Mouse (Mus musculus) hindbrain, embryonic 14.5 days (tissue): ENCODE results near the gene Olfr222. TPM values are rescaled to one million over a fixed set of nuclear protein-coding genes. Genes with fewer than 3 reads are reported as not detected.

Source experiments
- ATAC-seq: fragments of 200-750 bp; cut with Nextera tagmentation; 2 replicates; pipeline ENCODE4 v1.8.0; 2017; ENCODE audit warnings: moderate number of reproducible peaks, mild to moderate bottlenecking, moderate TSS enrichment, moderate library complexity; ENCODE audit not compliant: low FRiP score
- DNase-seq: peaks from one replicate; pipeline ENCODE4 v3.0.0-alpha.2; 2015; ENCODE audit warnings: low spot score
- H3K27ac ChIP-seq: fragments of 300-500 bp; sonication (generic); 2 replicates; pipeline ENCODE4 v1.5.1; 2014; ENCODE audit warnings: mild to moderate bottlenecking, moderate library complexity
- H3K27me3 ChIP-seq: fragments of 300-500 bp; sonication (generic); 2 replicates; pipeline ENCODE4 v1.6.1; 2014; ENCODE audit warnings: mild to moderate bottlenecking, low read length, mixed read lengths; ENCODE audit not compliant: control insufficient read depth, insufficient read depth
- H3K36me3 ChIP-seq: fragments of 300-500 bp; sonication (generic); replicated peaks from 2 replicates; pipeline ENCODE4 v1.6.1; 2014; ENCODE audit not compliant: control insufficient read depth, insufficient read depth
- H3K4me1 ChIP-seq: fragments of 300-500 bp; sonication (generic); replicated peaks from 2 replicates; pipeline ENCODE4 v1.6.1; 2014; ENCODE audit warnings: antibody characterized with exemption, low read length, mixed read lengths; ENCODE audit not compliant: control insufficient read depth, insufficient read depth
- H3K4me2 ChIP-seq: fragments of 300-500 bp; sonication (generic); replicated peaks from 2 replicates; pipeline ENCODE4 v1.6.1; 2014; ENCODE audit warnings: mild to moderate bottlenecking, moderate library complexity
- H3K4me3 ChIP-seq: fragments of 300-500 bp; sonication (generic); replicated peaks from 2 replicates; pipeline ENCODE4 v1.5.1; 2014; ENCODE audit warnings: mild to moderate bottlenecking, low read length
- H3K9ac ChIP-seq: fragments of 300-500 bp; sonication (generic); 2 replicates; pipeline ENCODE4 v1.6.1; 2014
- H3K9me3 ChIP-seq: fragments of 300-500 bp; sonication (generic); 2 replicates; pipeline ENCODE4 v1.6.1; 2016; ENCODE audit warnings: low read length; ENCODE audit not compliant: control insufficient read depth
- WGBS: fragments of 180-500 bp; shearing (Covaris S2); extraction: QIAGEN DNeasy Blood & Tissue Kit; methylation state at CpG from one replicate; pipeline ENCODE4 v1.1.7; 2014; 5-methylcytosine and 5-hydroxymethylcytosine counted together
- polyA plus RNA-seq: library from polyadenylated mRNA; unstranded; fragments of >200 nt; fragmentation: Nextera tagmentation; extraction: Ambion mirVana; gene quantifications from 2 replicates; pipeline ENCODE4 v1.2.1, GENCODE M21; 2014

Gene Olfr222
- polyA plus RNA-seq, 1 experiment from 2014 or later, result not detected

- Histone ChIP-seq H3K27ac (no peak overlapping the region), H3K36me3 (no peaks in the 10 kb centered on the region), H3K9ac (no peak overlapping the region), H3K9me3 (no peaks in the 10 kb centered on the region), H3K27me3 (no peaks in the 10 kb centered on the region), H3K4me1 (no peaks in the 10 kb centered on the region), H3K4me2 (no peak overlapping the region), H3K4me3 (no peak overlapping the region)
- no peak for DNase-seq
- no peak for ATAC-seq
- WGBS, result 95% methylated on average over 11 of the region's 11 CpGs
These were observed 21.9 kb downstream of the Olfr222 start for GRCm38 (mm10) chr11:59554127-59554526.

GRCm38 (mm10) chr11:59544005-59544404, 32.0 kb downstream of the Olfr222 start:
- no peak overlapping the region for H3K4me2 ChIP-seq
- ATAC-seq, result no peak

GRCm38 (mm10) chr11:59543376-59543775, 32.7 kb downstream of the Olfr222 start:
- no peak for DNase-seq
- H3K4me2 ChIP-seq, result no peak overlapping the region

More at GRCm38 (mm10) chr11:59544005-59544404, 32.0 kb downstream of the Olfr222 start:
- H3K27me3 ChIP-seq, result no peaks in the 10 kb centered on the region
- 93% methylated on average over 9 of the region's 9 CpGs for WGBS
- no peak overlapping the region for H3K4me3 ChIP-seq
- no peak overlapping the region for H3K27ac ChIP-seq
- H3K4me1 ChIP-seq, result no peaks in the 10 kb centered on the region
- DNase-seq, result no peak
- no peak overlapping the region for H3K9ac ChIP-seq
- no peaks in the 10 kb centered on the region for H3K9me3 ChIP-seq
- H3K36me3 ChIP-seq, result no peaks in the 10 kb centered on the region

GRCm38 (mm10) chr11:59542442-59542841, 33.6 kb downstream of the Olfr222 start:
- no peaks in the 10 kb centered on the region for H3K9me3 ChIP-seq
- no peaks in the 10 kb centered on the region for H3K36me3 ChIP-seq
- no peak overlapping the region for H3K27ac ChIP-seq
- WGBS, result 80% methylated on average over 6 of the region's 6 CpGs
- H3K4me1 ChIP-seq, result no peaks in the 10 kb centered on the region
- H3K4me3 ChIP-seq, result no peak overlapping the region
- no peaks in the 10 kb centered on the region for H3K27me3 ChIP-seq
- H3K4me2 ChIP-seq, result no peak overlapping the region
- DNase-seq (no peak), ATAC-seq (no peak)
- no peak overlapping the region for H3K9ac ChIP-seq

More at GRCm38 (mm10) chr11:59543376-59543775, 32.7 kb downstream of the Olfr222 start:
- Histone ChIP-seq H3K4me3 (no peak overlapping the region), H3K27me3 (no peaks in the 10 kb centered on the region), H3K9me3 (no peaks in the 10 kb centered on the region), H3K9ac (no peak overlapping the region), H3K27ac (no peak overlapping the region), H3K36me3 (no peaks in the 10 kb centered on the region), H3K4me1 (no peaks in the 10 kb centered on the region)
- ATAC-seq, result no peak
- WGBS, result 85% methylated on average over 3 of the region's 3 CpGs

- WGBS, result 62% methylated on average over 3 of the region's 3 CpGs
- Histone ChIP-seq H3K4me3 (no peak within 1 kb of the TSS), H3K27me3 (no peaks in the 10 kb centered on the region), H3K4me1 (no peaks in the 10 kb centered on the region), H3K27ac (no peak within 1 kb of the TSS), H3K4me2 (no peak within 1 kb of the TSS), H3K9me3 (no peaks in the 10 kb centered on the region), H3K9ac (no peak within 1 kb of the TSS), H3K36me3 (no peaks in the 10 kb centered on the region)
- ATAC-seq (no peak), DNase-seq (no peak)
These were observed 34.7 kb downstream of the Olfr222 start, which contains the start of gene Nlrp3 for GRCm38 (mm10) chr11:59541324-59541723. Nlrp3 (plus strand) TSS chr11:59541568.

- H3K4me3 ChIP-seq, result no peak overlapping the region
- no peak for DNase-seq
- 87% methylated on average over 3 of the region's 3 CpGs for WGBS
These were observed 35.9 kb downstream of the Olfr222 start for GRCm38 (mm10) chr11:59540123-59540522.

GRCm38 (mm10) chr11:59538387-59538786, 37.6 kb downstream of the Olfr222 start:
- DNase-seq (no peak), ATAC-seq (no peak)
- 39% methylated on average over 11 of the region's 11 CpGs for WGBS
- Histone ChIP-seq H3K36me3 (no peaks in the 10 kb centered on the region), H3K4me3 (no peak overlapping the region), H3K27me3 (no peaks in the 10 kb centered on the region), H3K9me3 (no peaks in the 10 kb centered on the region), H3K27ac (no peak overlapping the region), H3K4me2 (no peak overlapping the region), H3K9ac (no peak overlapping the region), H3K4me1 (no peaks in the 10 kb centered on the region)

More at GRCm38 (mm10) chr11:59540123-59540522, 35.9 kb downstream of the Olfr222 start:
- Histone ChIP-seq H3K36me3 (no peaks in the 10 kb centered on the region), H3K27me3 (no peaks in the 10 kb centered on the region), H3K27ac (no peak overlapping the region), H3K4me1 (no peaks in the 10 kb centered on the region), H3K4me2 (no peak overlapping the region), H3K9me3 (no peaks in the 10 kb centered on the region), H3K9ac (no peak overlapping the region)
- ATAC-seq, result no peak

GRCm38 (mm10) chr11:59537218-59538130, 38.6 kb downstream of the Olfr222 start:
- Histone ChIP-seq H3K4me2 (no peak overlapping the region), H3K9me3 (no peaks in the 10 kb centered on the region), H3K36me3 (no peaks in the 10 kb centered on the region), H3K27ac (no peak overlapping the region), H3K27me3 (no peaks in the 10 kb centered on the region), H3K4me1 (no peaks in the 10 kb centered on the region), H3K4me3 (no peak overlapping the region), H3K9ac (no peak overlapping the region)
- WGBS, result 71% methylated on average over 16 of the region's 16 CpGs
- no peak for ATAC-seq
- no peak for DNase-seq

- H3K36me3 ChIP-seq, result no peaks in the 10 kb centered on the region
- no peaks in the 10 kb centered on the region for H3K27me3 ChIP-seq
- no peaks in the 10 kb centered on the region for H3K9me3 ChIP-seq
- no peak overlapping the region for H3K9ac ChIP-seq
- H3K4me3 ChIP-seq, result no peak overlapping the region
- 0 out of 2 replicates have a peak, but pooled peaks cover 5% of the 10 kb centered on the region for H3K4me1 ChIP-seq
- no peak overlapping the region for H3K27ac ChIP-seq
- 83% methylated on average over 5 of the region's 5 CpGs for WGBS
- ATAC-seq, result no peak
- H3K4me2 ChIP-seq, result no peak overlapping the region
- no peak for DNase-seq
These were observed 44.5 kb downstream of the Olfr222 start for GRCm38 (mm10) chr11:59531562-59531961.
